Mouse (Mus musculus): Measurements from ENCODE around the gene Adad2. TPM values are rescaled to one million over a fixed set of nuclear protein-coding genes. Genes with fewer than 3 reads are reported as not detected.

The Adad2 gene
- polyA plus RNA-seq (2012; rRNA removed) (0.38 and 0.41 TPM in 2 replicates), polyA plus RNA-seq (2014; fragmentation: Nextera tagmentation; extraction: Ambion mirVana) (0.10 TPM in 1 of 2 replicates, not detected in the other)

DNA sequence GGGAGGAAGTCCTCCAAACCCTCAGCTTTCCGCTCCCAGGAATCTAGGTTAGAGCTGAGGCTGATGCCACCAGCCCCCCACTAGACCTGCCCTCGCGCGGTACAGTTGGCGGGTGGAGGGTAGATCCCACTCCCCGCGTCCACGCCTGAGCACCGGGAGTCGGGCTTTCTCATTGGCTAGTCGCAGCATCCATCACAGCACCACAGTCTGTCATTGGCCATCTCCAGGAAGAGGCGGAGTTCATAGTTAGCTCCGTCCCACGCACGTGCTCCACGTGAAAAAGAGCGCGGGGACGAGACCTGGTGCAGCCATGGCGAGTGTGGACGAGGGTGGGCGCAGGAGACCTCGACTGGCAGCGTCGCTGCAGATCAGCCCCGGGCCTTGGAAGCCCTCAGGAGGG lies at the start of gene Adad2:
Gene Adad2 (plus strand): TSS at position 277 of the 400 bp plus-strand sequence.
- no peak within 1 kb of the TSS for H3K27ac ChIP-seq (replicated peaks; ENCODE audit: low read depth, low read length)
- H3K27me3 ChIP-seq (ENCODE audit: control insufficient read depth, insufficient read depth, low read length), result no peaks in the 10 kb centered on the region
- H3K4me2 ChIP-seq (replicated peaks; ENCODE audit: low read depth, low read length, severe bottlenecking), result no peak within 1 kb of the TSS
- H3K4me1 ChIP-seq (ENCODE audit: control insufficient read depth, insufficient read depth, low read length), result no peaks in the 10 kb centered on the region
- H3K9me3 ChIP-seq (ENCODE audit: control insufficient read depth, low read length), result no peaks in the 10 kb centered on the region
- no peak for ATAC-seq (ENCODE audit: low FRiP score, low read depth)
- no peak for DNase-seq (ENCODE audit: low spot score)
- no peak within 1 kb of the TSS for H3K4me3 ChIP-seq (replicated peaks; ENCODE audit: low read length)
- H3K36me3 ChIP-seq (ENCODE audit: control insufficient read depth, insufficient read depth, low read length), result no peaks in the 10 kb centered on the region
- no peak for TF ChIP-seq POLR2A (IDR thresholded peaks at IDR 0.05; ENCODE audit: borderline replicate concordance, extremely low read depth, insufficient read depth, insufficient read length)
- H3K9ac ChIP-seq (ENCODE audit: low read depth, low read length, severe bottlenecking), result no peak within 1 kb of the TSS
- WGBS, result 80% methylated on average over 26 of the region's 26 CpGs

GRCm38 (mm10) chr8:119563849-119564251 lies 48.7 kb upstream of the Adad2 start:
- 88% methylated on average over 14 of the region's 14 CpGs for WGBS
- no peak for TF ChIP-seq POLR2A (IDR thresholded peaks at IDR 0.05; ENCODE audit: borderline replicate concordance, extremely low read depth, insufficient read depth, insufficient read length)
- ATAC-seq (ENCODE audit: low FRiP score, low read depth), result no peak
- peaks cover 9% of the 10 kb centered on the region for H3K4me1 ChIP-seq (ENCODE audit: control insufficient read depth, insufficient read depth, low read length)
- H3K27ac ChIP-seq (replicated peaks; ENCODE audit: low read depth, low read length), result no peak overlapping the region
- H3K4me2 ChIP-seq (replicated peaks; ENCODE audit: low read depth, low read length, severe bottlenecking), result no peak overlapping the region
- no peak for DNase-seq (ENCODE audit: low spot score)
- no peaks in the 10 kb centered on the region for H3K9me3 ChIP-seq (ENCODE audit: control insufficient read depth, low read length)
- H3K27me3 ChIP-seq (ENCODE audit: control insufficient read depth, insufficient read depth, low read length), result no peaks in the 10 kb centered on the region
- peaks cover 39% of the 10 kb centered on the region for H3K36me3 ChIP-seq (ENCODE audit: control insufficient read depth, insufficient read depth, low read length)
- no peak overlapping the region for H3K4me3 ChIP-seq (replicated peaks; ENCODE audit: low read length)
- no peak overlapping the region for H3K9ac ChIP-seq (ENCODE audit: low read depth, low read length, severe bottlenecking)

DNA sequence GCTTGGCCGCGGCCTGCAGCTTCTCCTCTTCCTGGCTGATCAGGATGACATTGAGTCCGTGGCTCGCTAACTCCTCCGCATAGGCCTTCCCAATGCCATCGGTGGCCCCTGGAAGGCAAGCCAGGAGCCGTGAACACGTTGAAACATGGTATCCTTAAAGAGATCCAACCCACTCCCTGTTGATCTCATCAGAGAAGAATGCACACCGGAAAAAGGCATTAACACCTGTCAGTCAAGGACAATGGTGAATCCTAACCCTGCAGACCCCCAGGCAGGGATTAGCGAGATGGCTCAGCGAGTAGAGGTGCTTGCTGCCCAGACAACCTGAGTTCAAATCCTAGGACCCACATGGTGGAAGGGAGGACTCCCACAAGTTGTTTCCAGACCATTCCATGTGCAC lies 46.2 kb upstream of the Adad2 start:
- DNase-seq (ENCODE audit: low spot score), result no peak
- Histone ChIP-seq H3K36me3 (ENCODE audit: control insufficient read depth, insufficient read depth, low read length) (peaks cover 39% of the 10 kb centered on the region), H3K4me1 (ENCODE audit: control insufficient read depth, insufficient read depth, low read length) (no peaks in the 10 kb centered on the region), H3K4me3 (replicated peaks; ENCODE audit: low read length) (no peak overlapping the region), H3K27me3 (ENCODE audit: control insufficient read depth, insufficient read depth, low read length) (no peaks in the 10 kb centered on the region), H3K27ac (replicated peaks; ENCODE audit: low read depth, low read length) (no peak overlapping the region), H3K9ac (ENCODE audit: low read depth, low read length, severe bottlenecking) (no peak overlapping the region), H3K4me2 (replicated peaks; ENCODE audit: low read depth, low read length, severe bottlenecking) (no peak overlapping the region), H3K9me3 (ENCODE audit: control insufficient read depth, low read length) (no peaks in the 10 kb centered on the region)
- 78% methylated on average over 11 of the region's 11 CpGs for WGBS
- no peak for ATAC-seq (ENCODE audit: low FRiP score, low read depth)
- TF ChIP-seq POLR2A (IDR thresholded peaks at IDR 0.05; ENCODE audit: borderline replicate concordance, extremely low read depth, insufficient read depth, insufficient read length), result no peak

- H3K4me1 ChIP-seq (ENCODE audit: control insufficient read depth, insufficient read depth, low read length), result no peaks in the 10 kb centered on the region
- no peak overlapping the region for H3K9ac ChIP-seq (ENCODE audit: low read depth, low read length, severe bottlenecking)
These were observed 44.3 kb upstream of the Adad2 start for GRCm38 (mm10) chr8:119568251-119568650.

GRCm38 (mm10) chr8:119568951-119569350 lies 43.6 kb upstream of the Adad2 start:
- H3K36me3 ChIP-seq (ENCODE audit: control insufficient read depth, insufficient read depth, low read length), result peaks cover 16% of the 10 kb centered on the region
- H3K4me3 ChIP-seq (replicated peaks; ENCODE audit: low read length), result no peak overlapping the region
- H3K9me3 ChIP-seq (ENCODE audit: control insufficient read depth, low read length), result no peaks in the 10 kb centered on the region
- no peak for TF ChIP-seq POLR2A (IDR thresholded peaks at IDR 0.05; ENCODE audit: borderline replicate concordance, extremely low read depth, insufficient read depth, insufficient read length)
- ATAC-seq (ENCODE audit: low FRiP score, low read depth), result no peak
- H3K27ac ChIP-seq (replicated peaks; ENCODE audit: low read depth, low read length), result no peak overlapping the region
- no peak for DNase-seq (ENCODE audit: low spot score)
- H3K27me3 ChIP-seq (ENCODE audit: control insufficient read depth, insufficient read depth, low read length), result no peaks in the 10 kb centered on the region
- H3K4me2 ChIP-seq (replicated peaks; ENCODE audit: low read depth, low read length, severe bottlenecking), result no peak overlapping the region
- H3K9ac ChIP-seq (ENCODE audit: low read depth, low read length, severe bottlenecking), result no peak overlapping the region
- peaks cover 3% of the 10 kb centered on the region; the same call in 1 of the 2 replicates for H3K4me1 ChIP-seq (ENCODE audit: control insufficient read depth, insufficient read depth, low read length)
- 61% methylated on average over 7 of the region's 7 CpGs for WGBS

More at GRCm38 (mm10) chr8:119568251-119568650, 44.3 kb upstream of the Adad2 start:
- Histone ChIP-seq H3K27ac (replicated peaks; ENCODE audit: low read depth, low read length) (no peak overlapping the region), H3K4me2 (replicated peaks; ENCODE audit: low read depth, low read length, severe bottlenecking) (no peak overlapping the region), H3K9me3 (ENCODE audit: control insufficient read depth, low read length) (no peaks in the 10 kb centered on the region), H3K36me3 (ENCODE audit: control insufficient read depth, insufficient read depth, low read length) (peaks cover 23% of the 10 kb centered on the region), H3K4me3 (replicated peaks; ENCODE audit: low read length) (no peak overlapping the region), H3K27me3 (ENCODE audit: control insufficient read depth, insufficient read depth, low read length) (no peaks in the 10 kb centered on the region)
- no peak for TF ChIP-seq POLR2A (IDR thresholded peaks at IDR 0.05; ENCODE audit: borderline replicate concordance, extremely low read depth, insufficient read depth, insufficient read length)
- 88% methylated on average over 9 of the region's 9 CpGs for WGBS
- DNase-seq (ENCODE audit: low spot score) (no peak), ATAC-seq (ENCODE audit: low FRiP score, low read depth) (no peak)

Data from limb, embryonic 14.5 days (tissue).